Mouse (Mus musculus) heart, postnatal 10 days (tissue): Measurements from ENCODE around the gene Nek1. TPM values are rescaled to one million over a fixed set of nuclear protein-coding genes. Genes with fewer than 3 reads are reported as not detected.

ENCODE experiments used
- DNase-seq, 2 experiments: peaks; one replicate each; pipeline ENCODE4 v3.0.0; 2021
- intact Hi-C: fragments of 180-260 bp; cut with DNase I; formaldehyde crosslinking; loops from one replicate; pipeline ENCODE4 v1.15.1; 2025
- total RNA-seq, 2 experiments: library from RNA; stranded (reverse); gene quantifications; 2 replicates each; pipeline ENCODE4 v1.2.3; 2021

Gene Nek1
- total RNA-seq, 2 experiments from 2014 or later, result 6.9 to 9.2 TPM

- intact Hi-C loops, result no loop called here
- no peak for DNase-seq
These were observed 148.9 kb downstream of the Nek1 start for GRCm38 (mm10) chr8:61141869-61142268.

GRCm38 (mm10) chr8:61142302-61142701 is 149.3 kb downstream of the Nek1 start:
- intact Hi-C loops, result no loop called here
- no peak for DNase-seq

GRCm38 (mm10) chr8:61142845-61143244 is 149.8 kb downstream of the Nek1 start:
- intact Hi-C loops, result no loop called here
- no peak for DNase-seq

- DNase-seq, result no peak
- intact Hi-C loops, result no loop called here
These were observed 155.7 kb downstream of the Nek1 start for GRCm38 (mm10) chr8:61148728-61149127.

GRCm38 (mm10) chr8:61150596-61150995 is 157.6 kb downstream of the Nek1 start:
- intact Hi-C loops, result no loop called here
- DNase-seq, result no peak

- intact Hi-C loops, result no loop called here
- DNase-seq, result no peak
These were observed 163.4 kb downstream of the Nek1 start for GRCm38 (mm10) chr8:61156406-61156805.

- intact Hi-C loops, result no loop called here
- DNase-seq, result no peak
These were observed 165.5 kb downstream of the Nek1 start for GRCm38 (mm10) chr8:61158540-61158939.

GRCm38 (mm10) chr8:61161461-61162185 is 168.6 kb downstream of the Nek1 start:
- no peak for DNase-seq
- intact Hi-C loops, result no loop called here

GRCm38 (mm10) chr8:61162186-61162566 is 169.2 kb downstream of the Nek1 start:
- intact Hi-C loops, result no loop called here

GRCm38 (mm10) chr8:61171546-61171945 is 178.6 kb downstream of the Nek1 start:
- intact Hi-C loops, result no loop called here
- DNase-seq, result no peak

More at GRCm38 (mm10) chr8:61162186-61162566, 169.2 kb downstream of the Nek1 start:
- no peak for DNase-seq

GRCm38 (mm10) chr8:61173921-61174492 is 181.0 kb downstream of the Nek1 start:
- intact Hi-C loops, result no loop called here
- DNase-seq, result no peak

- no peak for DNase-seq
- intact Hi-C loops, result no loop called here
These were observed 182.9 kb downstream of the Nek1 start for GRCm38 (mm10) chr8:61175876-61176275.

GRCm38 (mm10) chr8:61177680-61178593 is 184.9 kb downstream of the Nek1 start:
- intact Hi-C loops, result no loop called here
- DNase-seq, result no peak

GRCm38 (mm10) chr8:61178594-61179140 is 185.7 kb downstream of the Nek1 start:
- intact Hi-C loops, result no loop called here
- no peak for DNase-seq

Other genes with a start within 250 kb of the Nek1 start
- 10 to 100 TPM; 22.5 to 26.8 TPM for gene Hpf1, start 102.8 kb upstream of the Nek1 start, total RNA-seq
- 10 to 100 TPM; 34.6 to 36.4 TPM for gene Clcn3, start 9.9 kb upstream of the Nek1 start, total RNA-seq
- 1 to 10 TPM; 9.4 to 9.8 TPM for gene Sh3rf1, start 230.7 kb downstream of the Nek1 start, total RNA-seq